Mouse (Mus musculus): Measurements from ENCODE around the gene Foxa1.

The Foxa1 gene

DNA sequence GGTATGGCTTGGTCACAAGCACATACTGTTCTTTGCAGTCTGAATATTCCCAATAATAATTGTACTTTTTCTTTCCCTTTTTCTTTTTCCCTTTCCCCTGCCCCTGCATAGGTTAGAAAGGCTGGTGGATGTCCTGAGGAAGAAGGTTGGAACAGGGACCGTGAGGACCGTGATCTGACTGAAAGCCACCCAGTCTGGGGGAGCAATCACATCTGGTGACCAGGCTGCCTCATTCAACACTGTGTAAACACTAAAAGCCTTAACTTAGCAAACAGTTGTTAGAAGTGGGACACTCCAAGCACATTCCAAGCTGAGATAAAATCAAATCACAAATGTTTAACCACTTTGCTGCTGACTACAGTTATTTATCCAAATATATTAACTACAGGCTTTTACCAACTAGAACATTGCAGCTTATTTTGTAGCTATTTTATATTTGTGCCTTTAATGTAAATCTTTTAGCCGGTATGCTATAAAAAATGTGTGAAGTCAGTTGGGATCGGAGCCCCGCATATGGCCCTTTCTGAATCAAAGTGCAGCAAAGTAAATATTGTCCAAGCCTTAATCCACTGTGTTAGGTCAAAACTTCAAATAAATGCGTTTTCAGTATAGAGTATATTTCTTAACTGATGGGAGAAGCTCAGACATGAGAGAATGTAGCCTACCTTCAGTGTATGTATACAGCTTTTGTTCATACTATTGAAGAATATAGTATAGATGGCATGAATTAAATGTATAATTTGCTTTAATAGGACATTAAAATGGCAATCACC, 50.2 kb downstream of the Foxa1 start:
- DNase-seq (ENCODE audit: extremely low spot score, low spot score) = peak; percentile 34

Data from neural tube, embryonic 10.5 days (tissue).